Mouse (Mus musculus) retina, embryonic 14.5 days (tissue): Measurements from ENCODE around the gene Adgrg5.

ENCODE experiments used
- DNase-seq: peaks from one replicate; pipeline ENCODE4 v3.0.0-alpha.2; 2015; ENCODE audit warnings: low spot score

The Adgrg5 gene

DNA sequence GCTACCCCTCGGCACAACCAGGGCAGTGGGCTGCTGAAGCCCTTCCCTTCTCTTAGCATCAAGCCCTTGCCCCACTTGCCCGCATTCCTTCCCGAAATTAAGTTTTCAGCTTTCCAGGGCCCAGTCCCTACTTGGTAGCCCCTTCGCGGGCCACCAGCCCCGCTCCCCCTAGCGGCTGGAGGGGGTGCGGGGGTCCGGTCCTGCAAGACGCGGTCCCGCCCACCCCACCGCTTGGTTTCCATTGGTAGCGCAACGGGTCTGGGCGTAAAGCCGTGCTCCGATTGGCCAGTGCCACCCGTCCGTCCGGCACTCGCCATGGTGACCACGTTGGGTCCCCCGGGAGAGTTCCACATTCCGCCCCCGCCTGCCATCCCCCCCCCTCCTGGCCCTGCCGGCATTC, 6.1 kb upstream of the Adgrg5 start:
- DNase-seq: peak; percentile 96

GRCm38 (mm10) chr8:94917851-94918495, 5.5 kb upstream of the Adgrg5 start, which contains the start of gene Ccdc102a:
TSS of gene Ccdc102a (minus strand) at chr8:94918098.
- no peak for DNase-seq

DNA sequence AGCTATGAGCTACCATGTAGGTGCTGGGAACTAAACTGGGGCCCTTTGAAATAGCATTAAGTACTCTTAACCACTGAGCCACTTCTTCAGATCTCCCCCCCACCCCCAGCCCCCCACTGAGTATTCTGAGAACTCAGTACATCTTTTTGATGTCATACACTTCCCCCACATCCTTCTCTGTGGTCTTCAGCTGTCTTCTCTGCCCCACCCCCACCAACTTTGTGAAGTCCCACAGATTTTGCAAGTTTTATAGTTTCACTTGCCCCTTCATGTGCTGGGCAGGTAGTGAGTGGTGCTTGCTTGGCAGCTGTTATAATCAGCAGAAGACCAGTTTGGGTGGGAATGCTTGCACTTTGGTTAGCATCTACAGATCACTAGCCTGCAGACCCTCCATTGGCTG, 4.2 kb upstream of the Adgrg5 start:
- DNase-seq: no peak

- no peak for DNase-seq
Observed at GRCm38 (mm10) chr8:94922176-94922575, 1.3 kb upstream of the Adgrg5 start.

GRCm38 (mm10) chr8:94922602-94923001, 892 bp upstream of the Adgrg5 start:
- no peak for DNase-seq

DNA sequence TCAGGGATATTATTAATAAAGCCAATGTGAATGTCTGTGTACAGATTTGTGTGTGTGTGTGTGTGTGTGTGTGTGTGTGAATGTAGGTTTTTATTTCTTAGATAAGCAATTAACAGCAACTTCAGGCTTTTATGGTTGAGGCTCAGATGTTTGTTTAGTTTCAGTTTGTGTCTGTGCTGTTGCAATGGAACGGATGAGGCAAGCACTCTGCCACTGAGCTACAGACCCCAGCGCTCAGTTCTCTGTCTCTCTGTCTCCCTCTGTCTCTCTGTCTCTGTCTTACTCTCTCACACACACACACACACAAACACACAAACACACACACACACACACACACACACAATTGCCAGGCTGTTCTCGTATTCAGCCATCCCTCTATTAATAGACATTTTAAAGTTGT, 4.7 kb downstream of the Adgrg5 start:
- DNase-seq: no peak

DNA sequence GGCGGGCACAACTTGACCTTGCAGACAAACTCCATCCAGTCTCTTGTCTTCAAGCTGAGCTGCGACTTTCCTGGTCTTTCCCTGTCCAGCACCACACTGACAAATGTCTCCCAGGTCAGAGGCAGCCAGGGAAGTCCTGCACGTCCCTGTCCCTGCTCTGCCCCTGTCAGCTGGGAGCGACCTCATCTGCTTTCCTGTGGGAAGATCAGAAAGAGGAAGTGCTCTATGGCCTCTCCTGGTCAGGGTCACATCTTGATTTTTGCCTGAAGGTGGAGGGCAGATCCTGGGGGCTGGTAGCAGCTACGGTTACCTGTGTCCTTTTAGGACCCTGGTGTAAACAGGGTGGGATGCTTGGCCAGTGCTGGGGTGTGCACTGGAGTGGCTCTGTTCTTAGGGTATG, 10.4 kb downstream of the Adgrg5 start:
- no peak for DNase-seq

GRCm38 (mm10) chr8:94935172-94935571, 11.7 kb downstream of the Adgrg5 start:
- DNase-seq: no peak

GRCm38 (mm10) chr8:94942566-94942965, 19.1 kb downstream of the Adgrg5 start:
- peak; percentile 84 for DNase-seq

- no peak for DNase-seq
Observed at GRCm38 (mm10) chr8:94945185-94945584, 21.7 kb downstream of the Adgrg5 start.

DNA sequence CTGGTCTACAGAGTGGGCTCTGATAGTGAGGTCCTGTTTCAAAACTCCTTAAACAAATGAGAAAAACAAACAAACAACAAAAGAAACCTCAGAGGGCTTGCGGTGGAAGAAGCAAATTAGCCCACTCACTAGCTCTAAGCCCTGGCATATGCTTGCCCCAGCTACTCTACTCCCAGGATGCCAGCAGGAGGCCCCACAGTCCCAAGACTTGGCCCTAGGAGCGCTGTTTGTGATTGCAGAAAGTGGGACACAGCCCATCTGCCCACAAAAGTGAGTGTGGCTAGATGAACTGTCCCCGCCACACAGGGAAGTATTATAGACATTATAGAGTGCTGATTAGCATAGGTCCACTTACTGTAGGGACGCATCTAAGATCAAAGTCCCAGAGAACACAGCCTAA, 24.9 kb downstream of the Adgrg5 start:
- DNase-seq: peak; percentile 54

GRCm38 (mm10) chr8:94949010-94949409, 25.5 kb downstream of the Adgrg5 start:
- no peak for DNase-seq

- DNase-seq: peak; percentile 96
Observed at GRCm38 (mm10) chr8:94950046-94950445, 26.6 kb downstream of the Adgrg5 start.

DNA sequence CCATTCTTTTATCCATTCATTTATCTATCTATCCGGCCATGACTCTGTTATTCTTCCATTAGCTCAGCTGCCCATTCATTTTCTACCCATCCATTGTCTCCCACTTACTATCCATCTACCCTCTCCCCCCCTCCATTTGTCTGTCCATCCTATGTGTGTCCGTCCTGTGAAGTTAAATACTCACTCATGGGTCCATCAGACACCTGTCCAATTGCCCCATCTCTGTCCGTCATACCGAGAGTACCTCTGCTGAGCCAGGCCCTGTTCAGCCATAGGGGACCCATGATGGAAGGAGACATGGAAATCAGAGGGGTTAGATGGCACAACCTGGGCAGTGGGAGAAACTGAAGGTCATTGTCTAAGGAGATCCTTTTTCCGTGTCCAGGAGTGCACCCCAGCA, 27.0 kb downstream of the Adgrg5 start:
- no peak for DNase-seq

DNA sequence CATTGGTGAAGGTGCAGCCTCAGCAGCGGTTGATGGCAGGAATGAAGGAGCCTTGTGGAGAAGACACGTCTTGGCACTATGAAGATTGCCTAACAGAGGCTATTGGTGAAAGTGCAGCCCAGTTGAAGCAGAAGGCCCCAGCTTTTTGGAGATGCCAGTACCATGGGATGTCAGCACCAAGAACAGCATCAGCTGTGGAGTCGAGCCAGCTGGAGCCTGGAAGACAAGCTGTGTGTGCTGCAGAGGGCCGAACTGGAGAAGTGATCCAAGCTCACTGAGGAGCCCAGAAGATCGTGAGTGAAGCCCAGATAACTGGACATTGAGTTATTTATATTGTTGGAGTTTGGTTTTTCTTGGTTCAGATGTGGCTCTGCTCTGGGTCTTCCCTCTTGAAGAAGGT, 28.6 kb downstream of the Adgrg5 start:
- no peak for DNase-seq

DNA sequence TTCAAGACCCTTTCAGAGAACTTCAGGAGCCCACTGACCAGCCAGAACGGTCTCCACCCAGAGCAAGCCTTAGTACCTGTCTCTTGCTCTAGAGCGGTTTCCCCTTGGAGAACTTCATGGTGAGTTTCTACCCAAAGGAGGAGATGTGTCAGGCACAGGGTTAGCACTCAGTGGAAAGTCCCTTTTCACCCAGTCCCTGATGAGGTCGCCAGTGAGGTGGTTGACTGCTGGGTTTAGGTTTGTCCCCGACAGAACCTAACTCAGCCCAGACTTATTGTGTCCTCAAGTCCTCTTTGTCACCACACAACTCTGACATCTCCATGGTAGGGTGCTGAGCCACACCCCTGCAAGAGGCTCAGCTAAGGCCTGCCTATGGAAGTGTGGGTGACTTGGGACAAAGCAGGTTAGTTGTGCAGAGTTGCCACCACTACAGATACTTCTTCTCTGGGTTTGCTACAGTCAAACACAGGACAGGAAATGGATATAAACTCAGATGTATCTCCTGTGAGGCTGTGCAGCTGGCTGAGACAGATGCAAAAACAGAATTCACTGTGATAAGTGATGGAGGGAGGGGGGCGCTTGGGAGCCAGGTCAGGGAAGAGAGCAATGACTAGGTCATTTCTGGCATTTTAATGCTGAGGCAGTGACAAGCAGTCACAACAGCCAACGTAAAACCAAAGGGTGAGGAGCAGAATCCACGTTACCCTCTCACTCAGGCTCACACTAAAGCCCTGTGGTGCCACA, 30.3 kb downstream of the Adgrg5 start:
- DNase-seq: no peak

- DNase-seq: no peak
Observed at GRCm38 (mm10) chr8:94954368-94954737, 30.9 kb downstream of the Adgrg5 start.

GRCm38 (mm10) chr8:94954921-94955758, 31.6 kb downstream of the Adgrg5 start:
- DNase-seq: peak; percentile 52

DNA sequence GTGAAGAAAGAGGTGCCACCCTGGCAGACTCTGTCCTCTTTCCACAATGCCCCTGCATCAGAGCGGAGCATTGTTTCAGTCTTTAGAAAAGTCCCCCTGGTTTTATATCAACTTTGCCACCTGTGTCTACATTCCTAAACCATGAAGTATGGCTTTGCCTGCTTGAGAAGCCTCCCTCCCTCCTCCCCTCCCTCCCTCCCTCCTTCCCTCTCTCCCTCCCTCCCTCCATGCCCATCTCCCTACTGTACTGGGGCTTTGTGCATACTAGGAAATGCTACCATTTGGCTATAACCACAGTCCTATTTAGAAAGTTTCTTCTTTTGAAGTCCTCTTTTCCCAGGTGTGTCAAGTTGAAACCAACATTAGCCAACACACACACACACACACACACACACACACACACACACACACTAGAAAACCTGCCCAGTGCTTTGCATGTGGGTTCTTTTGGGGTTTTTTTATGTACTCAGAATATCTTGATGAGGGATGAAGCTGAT, 32.6 kb downstream of the Adgrg5 start:
- no peak for DNase-seq

DNA sequence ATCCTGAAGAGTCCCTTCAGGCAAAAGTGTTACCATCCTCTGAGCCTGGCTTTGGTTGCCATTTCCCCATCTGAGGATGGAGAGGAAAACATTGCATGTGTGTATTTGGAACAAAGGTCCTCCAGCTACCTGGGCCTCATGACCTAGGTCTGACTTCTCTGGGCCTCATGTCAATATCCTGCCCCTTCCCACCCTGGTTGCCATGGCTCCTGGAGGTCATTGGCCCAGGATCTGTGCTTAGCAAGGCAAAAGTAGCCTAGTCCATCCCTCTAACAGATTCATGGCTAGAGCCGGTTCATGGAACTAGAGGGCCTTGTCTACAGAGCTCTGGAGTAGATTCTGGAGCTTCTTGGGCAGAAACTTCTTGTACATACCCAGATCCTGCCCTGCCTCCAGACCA, 38.7 kb downstream of the Adgrg5 start:
- no peak for DNase-seq

DNA sequence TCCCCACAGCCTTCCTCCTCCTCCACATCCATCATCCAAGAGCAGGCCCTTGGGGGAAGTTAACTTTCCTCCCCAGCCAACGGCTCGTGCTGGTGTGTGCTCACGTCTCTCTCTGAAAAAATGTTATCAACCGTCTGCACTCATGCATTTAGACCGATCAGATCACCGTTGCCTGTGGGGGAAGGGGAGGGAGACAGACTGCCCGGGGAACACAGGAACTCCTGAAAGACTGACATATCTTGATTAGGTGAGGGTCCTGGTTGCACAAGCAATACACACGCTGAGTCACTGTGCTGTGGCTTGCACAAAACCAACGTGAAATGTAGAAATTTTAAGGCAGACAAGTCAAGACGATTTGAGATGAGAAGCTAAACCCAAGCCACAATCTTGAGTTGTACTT, 41.3 kb downstream of the Adgrg5 start:
- DNase-seq: no peak

DNA sequence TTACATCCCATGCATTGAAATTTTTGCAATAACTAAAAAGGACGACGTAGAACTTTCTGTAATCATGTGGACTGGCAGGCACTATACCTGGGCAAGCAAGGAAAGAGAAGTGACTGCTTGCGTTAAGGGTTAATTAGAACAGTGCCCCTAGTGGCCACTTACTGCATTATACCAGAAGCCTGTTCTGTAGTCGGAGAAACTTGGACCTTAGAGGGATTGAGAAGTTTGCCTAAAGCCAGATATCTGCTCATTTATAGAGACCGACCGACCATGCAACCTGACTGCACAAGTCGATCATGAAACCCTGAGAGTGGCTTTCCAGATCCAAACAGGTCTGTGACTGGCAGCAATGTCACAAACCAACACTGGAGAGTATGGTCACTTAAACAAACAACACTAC, 43.1 kb downstream of the Adgrg5 start:
- DNase-seq: peak; percentile 83

- no peak for DNase-seq
Observed at GRCm38 (mm10) chr8:94967071-94967470, 43.6 kb downstream of the Adgrg5 start.
